ENCODE assay signal across 17 mouse cellular contexts in the genomic region with DNA sequence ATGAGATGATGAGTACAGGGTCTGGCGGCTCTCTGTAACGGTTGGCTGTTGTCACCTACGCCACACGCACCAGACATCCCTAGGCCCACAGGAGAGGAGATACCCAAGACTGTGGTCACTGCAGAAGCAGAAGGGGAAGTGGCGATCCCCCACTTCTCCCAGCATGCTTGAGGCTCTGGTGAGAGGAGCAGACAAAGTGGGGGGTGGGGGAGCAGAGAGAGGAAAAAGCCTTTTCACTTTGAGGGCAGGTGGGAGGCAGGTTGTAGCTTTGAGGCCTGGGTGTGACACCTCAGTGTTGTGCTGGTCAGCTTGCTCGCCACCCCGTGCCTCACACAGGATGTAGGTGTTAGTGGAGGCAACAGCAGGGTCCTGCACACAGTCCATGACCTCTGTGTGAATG. TPM values are rescaled to one million over a fixed set of nuclear protein-coding genes. Genes with fewer than 3 reads are reported as not detected.
DNase-seq lines count a peak whose midpoint lies in the region; ATAC-seq and TF ChIP-seq lines count a peak whose summit lies in the region.
"Had no signal": no experiment of that assay in that cellular context is flagged by ENCODE, and none has a peak within 500 bp of the region (broad histone marks: within the 10 kb centered on the region; RNA-seq: fewer than 3 reads in every experiment).

No protein-coding gene starts in this region.

- no peak for TF ChIP-seq EP300 in stomach, postnatal 0 days (optimal IDR thresholded peaks at IDR 0.05)

- no peak for ATAC-seq in liver, embryonic 12.5 days
- peak; percentile 69 for ATAC-seq in monocyte, adult 5-6 weeks (replicated peaks; ENCODE audit: insufficient number of reproducible peaks, low FRiP score, low TSS enrichment, poor library complexity, severe bottlenecking)
- ATAC-seq in stomach, postnatal 0 days (ENCODE audit: low FRiP score, low TSS enrichment): no peak
- ATAC-seq in megakaryocyte-erythroid progenitor cell, adult 5-6 weeks (replicated peaks; ENCODE audit: low FRiP score, low TSS enrichment, poor library complexity, severe bottlenecking): no peak
- ATAC-seq in inflammation-experienced regulatory T-cells, adult 6 months: no peak
- ATAC-seq: forebrain, embryonic 16.5 days; hindbrain, embryonic 16.5 days had no signal

- no peak overlapping the region for H3K4me3 ChIP-seq in liver, embryonic 12.5 days
- no peak overlapping the region for H3K4me3 ChIP-seq in stomach, postnatal 0 days (ENCODE audit: low read depth, low read length)

- no peaks in the 10 kb centered on the region for H3K36me3 ChIP-seq in liver, embryonic 12.5 days
- no peaks in the 10 kb centered on the region for H3K36me3 ChIP-seq in stomach, postnatal 0 days (ENCODE audit: control insufficient read depth, insufficient read depth, low read length)

- H3K4me2 ChIP-seq in liver, embryonic 12.5 days: no peak overlapping the region
- H3K4me2 ChIP-seq in stomach, postnatal 0 days (replicated peaks; ENCODE audit: low read depth): no peak overlapping the region
- H3K4me2 ChIP-seq: lung, embryonic 14.5 days had no signal

- H3K9me3 ChIP-seq in liver, embryonic 12.5 days (replicated peaks): no peaks in the 10 kb centered on the region
- no peaks in the 10 kb centered on the region for H3K9me3 ChIP-seq in stomach, postnatal 0 days (ENCODE audit: control insufficient read depth, low read length)

- no peaks in the 10 kb centered on the region; the same call in 1 of the 2 replicates for H3K27me3 ChIP-seq in liver, embryonic 12.5 days (replicated peaks)
- H3K27me3 ChIP-seq in stomach, postnatal 0 days (ENCODE audit: control insufficient read depth, insufficient read depth, low read length): no peaks in the 10 kb centered on the region

- H3K27ac ChIP-seq in liver, embryonic 12.5 days: no peak overlapping the region
- H3K27ac ChIP-seq in stomach, postnatal 0 days (replicated peaks): no peak overlapping the region

- DNase-seq in liver (peak; percentile 36), MEL-GATA-1-ER (ENCODE audit: extremely low read depth, low read depth) (peak; percentile 26)
- peak; percentile 15 to 22 for DNase-seq in thymus, postnatal 10 days (ENCODE audit: low spot score in 2 of 2)
- no peak for DNase-seq in stomach, postnatal 0 days (ENCODE audit: low spot score)
- DNase-seq: adrenal gland, postnatal 14 days; gastrocnemius, postnatal 14 days; kidney, adult 9 months; left cerebral cortex, postnatal 4 days; lung, embryonic 14.5 days; midbrain, embryonic 14.5 days; right cerebral cortex, postnatal 25 days had no signal

- H3K4me1 ChIP-seq in liver, embryonic 12.5 days: no peaks in the 10 kb centered on the region
- no peaks in the 10 kb centered on the region for H3K4me1 ChIP-seq in stomach, postnatal 0 days (replicated peaks; ENCODE audit: control insufficient read depth, insufficient read depth)

- no peak overlapping the region for H3K9ac ChIP-seq in liver, embryonic 12.5 days
- no peak overlapping the region for H3K9ac ChIP-seq in stomach, postnatal 0 days (ENCODE audit: low read length)
- H3K9ac ChIP-seq: lung, embryonic 14.5 days had no signal

- TF ChIP-seq CTCF in stomach, postnatal 0 days (IDR thresholded peaks at IDR 0.05; ENCODE audit: low read depth): no peak

- WGBS in liver, embryonic 12.5 days (ENCODE audit: insufficient replicate concordance): 34% methylated on average over 7 of the region's 7 CpGs
- 72% methylated on average over 7 of the region's 7 CpGs for WGBS in stomach, postnatal 0 days

RNA-seq across cellular contexts. Expression of a gene that starts 25.9 kb away (rescaled TPM):
- 0.08 TPM in 1 of 2 replicates, not detected in the other for polyA plus RNA-seq in liver, embryonic 12.5 days (2016; fragmentation: Nextera tagmentation; extraction: Ambion mirVana)
- 2.1 to 7.5 TPM (median 5.6 TPM) in 3 replicates for total RNA-seq in monocyte, adult 5-6 weeks (2017)
- polyA plus RNA-seq in stomach, postnatal 0 days (2015; fragmentation: Nextera tagmentation; extraction: Ambion mirVana): not detected in 2 replicates
- total RNA-seq in megakaryocyte-erythroid progenitor cell, adult 5-6 weeks (2014; fragmentation: Nextera tagmentation): 0.11 TPM in 1 of 2 replicates, not detected in the other
- not detected in 2 replicates for total RNA-seq in megakaryocyte-erythroid progenitor cell, adult 5-6 weeks (2017)
- polyA plus RNA-seq in inflammation-experienced regulatory T-cells, adult 6 months (2017; shearing (Covaris generic)): 1 to 10 TPM in 1 of 3 experiments, not detected in 2; 1.0 TPM
- total RNA-seq: gastrocnemius, postnatal 14 days had no signal
- polyA plus RNA-seq: forebrain, embryonic 16.5 days; hindbrain, embryonic 16.5 days; lung, embryonic 14.5 days; midbrain, embryonic 14.5 days had no signal

RNA-seq across cellular contexts. Expression of a gene that starts 26.1 kb away (rescaled TPM):
- polyA plus RNA-seq in liver, embryonic 12.5 days (2016; fragmentation: Nextera tagmentation; extraction: Ambion mirVana): 1.2 and 1.5 TPM in 2 replicates
- total RNA-seq in monocyte, adult 5-6 weeks (2017): 3.0 TPM in 1 of 3 replicates, not detected in the others
- polyA plus RNA-seq in stomach, postnatal 0 days (2015; fragmentation: Nextera tagmentation; extraction: Ambion mirVana): 0.24 and 0.46 TPM in 2 replicates
- 2.8 TPM in 1 of 2 replicates, not detected in the other for total RNA-seq in megakaryocyte-erythroid progenitor cell, adult 5-6 weeks (2014; fragmentation: Nextera tagmentation)
- not detected in 2 replicates for total RNA-seq in megakaryocyte-erythroid progenitor cell, adult 5-6 weeks (2017)
- polyA plus RNA-seq in inflammation-experienced regulatory T-cells, adult 6 months (2017; shearing (Covaris generic)): 1 to 10 TPM in 1 of 3 experiments, not detected in 2; 1.5 TPM
- total RNA-seq: adrenal gland, postnatal 14 days had no signal
- polyA plus RNA-seq: forebrain, embryonic 16.5 days; midbrain, embryonic 14.5 days had no signal

RNA-seq across cellular contexts. Expression of a gene that starts 50.8 kb away (rescaled TPM):
- 0.17 and 0.19 TPM in 2 replicates for polyA plus RNA-seq in liver, embryonic 12.5 days (2016; fragmentation: Nextera tagmentation; extraction: Ambion mirVana)
- total RNA-seq in monocyte, adult 5-6 weeks (2017): 189 to 316 TPM (median 230 TPM) in 3 replicates
- polyA plus RNA-seq in stomach, postnatal 0 days (2015; fragmentation: Nextera tagmentation; extraction: Ambion mirVana): 0.19 and 0.22 TPM in 2 replicates
- total RNA-seq in megakaryocyte-erythroid progenitor cell, adult 5-6 weeks (2014; fragmentation: Nextera tagmentation): 0.92 TPM in 1 of 2 replicates, not detected in the other
- 0.46 and 2.7 TPM in 2 replicates for total RNA-seq in megakaryocyte-erythroid progenitor cell, adult 5-6 weeks (2017)
- 1 to 10 TPM in 1 of 3 experiments, not detected in 2; 1.1 TPM for polyA plus RNA-seq in inflammation-experienced regulatory T-cells, adult 6 months (2017; shearing (Covaris generic))
- polyA plus RNA-seq: forebrain, embryonic 16.5 days had no signal

RNA-seq across cellular contexts. Expression of a gene that starts 57.0 kb away (rescaled TPM):
- polyA plus RNA-seq in liver, embryonic 12.5 days (2016; fragmentation: Nextera tagmentation; extraction: Ambion mirVana): 12.7 and 12.8 TPM in 2 replicates
- total RNA-seq in monocyte, adult 5-6 weeks (2017): 9.1 to 14.9 TPM (median 11.6 TPM) in 3 replicates
- 10.7 and 12.4 TPM in 2 replicates for polyA plus RNA-seq in stomach, postnatal 0 days (2015; fragmentation: Nextera tagmentation; extraction: Ambion mirVana)
- total RNA-seq in megakaryocyte-erythroid progenitor cell, adult 5-6 weeks (2014; fragmentation: Nextera tagmentation): 15.3 and 18.1 TPM in 2 replicates
- total RNA-seq in megakaryocyte-erythroid progenitor cell, adult 5-6 weeks (2017): 9.2 and 9.8 TPM in 2 replicates
- polyA plus RNA-seq in inflammation-experienced regulatory T-cells, adult 6 months (2017; shearing (Covaris generic)): 1 to 10 TPM; 4.9 to 5.6 (median 5.5) TPM

RNA-seq across cellular contexts. Expression of a gene that starts 57.7 kb away (rescaled TPM):
- 2.9 and 3.1 TPM in 2 replicates for polyA plus RNA-seq in liver, embryonic 12.5 days (2016; fragmentation: Nextera tagmentation; extraction: Ambion mirVana)
- 4.9 to 6.2 TPM (median 5.5 TPM) in 3 replicates for total RNA-seq in monocyte, adult 5-6 weeks (2017)
- polyA plus RNA-seq in stomach, postnatal 0 days (2015; fragmentation: Nextera tagmentation; extraction: Ambion mirVana): 4.6 and 5.0 TPM in 2 replicates
- total RNA-seq in megakaryocyte-erythroid progenitor cell, adult 5-6 weeks (2014; fragmentation: Nextera tagmentation): 2.1 and 3.8 TPM in 2 replicates
- total RNA-seq in megakaryocyte-erythroid progenitor cell, adult 5-6 weeks (2017): 2.2 and 4.8 TPM in 2 replicates
- polyA plus RNA-seq in inflammation-experienced regulatory T-cells, adult 6 months (2017; shearing (Covaris generic)): 1 to 10 TPM; 2.6 to 4.9 (median 2.8) TPM
